Mouse (Mus musculus) intestine, embryonic 16.5 days (tissue): ENCODE results near the gene Dyrk2. TPM values are rescaled to one million over a fixed set of nuclear protein-coding genes. Genes with fewer than 3 reads are reported as not detected.

Experiments used
- ATAC-seq: fragments of 200-750 bp; cut with Nextera tagmentation; 2 replicates; pipeline ENCODE4 v1.8.0; 2017; ENCODE audit warnings: moderate TSS enrichment, moderate library complexity
- H3K27ac ChIP-seq: fragments of 300-500 bp; sonication (generic); 2 replicates; pipeline ENCODE4 v1.5.1; 2014; ENCODE audit warnings: mild to moderate bottlenecking, low read length
- H3K27me3 ChIP-seq: fragments of 300-500 bp; sonication (generic); replicated peaks from 2 replicates; pipeline ENCODE4 v1.6.1; 2014; ENCODE audit warnings: low read length, control low read depth, mixed read lengths; ENCODE audit not compliant: control insufficient read depth, insufficient read depth
- H3K36me3 ChIP-seq: fragments of 300-500 bp; sonication (generic); 2 replicates; pipeline ENCODE4 v1.6.1; 2014; ENCODE audit warnings: low read length, control low read depth; ENCODE audit not compliant: control insufficient read depth, insufficient read depth
- H3K4me1 ChIP-seq: fragments of 300-500 bp; sonication (generic); 2 replicates; pipeline ENCODE4 v1.6.1; 2014; ENCODE audit warnings: low read length, control low read depth, mixed read lengths; ENCODE audit not compliant: control insufficient read depth, insufficient read depth
- H3K4me2 ChIP-seq: fragments of 300-500 bp; sonication (generic); 2 replicates; pipeline ENCODE4 v1.6.1; 2014; ENCODE audit warnings: low read depth, low read length, control low read depth
- H3K4me3 ChIP-seq: fragments of 300-500 bp; sonication (generic); 2 replicates; pipeline ENCODE4 v1.5.1; 2014; ENCODE audit warnings: mild to moderate bottlenecking, low read length
- H3K9ac ChIP-seq: fragments of 300-500 bp; sonication (generic); 2 replicates; pipeline ENCODE4 v1.6.1; 2014; ENCODE audit warnings: low read depth, low read length
- H3K9me3 ChIP-seq: fragments of 300-500 bp; sonication (generic); 2 replicates; pipeline ENCODE4 v1.6.1; 2016; ENCODE audit warnings: low read length, control low read depth; ENCODE audit not compliant: control insufficient read depth
- WGBS: fragments of 180-500 bp; shearing (Covaris S2); extraction: QIAGEN DNeasy Blood & Tissue Kit; methylation state at CpG from one replicate; pipeline ENCODE4 v1.1.7; 2014; 5-methylcytosine and 5-hydroxymethylcytosine counted together
- polyA plus RNA-seq: library from polyadenylated mRNA; unstranded; fragments of >200 nt; fragmentation: Nextera tagmentation; extraction: Ambion mirVana; gene quantifications from 2 replicates; pipeline ENCODE4 v1.2.1, GENCODE M21; 2015

The Dyrk2 gene
- polyA plus RNA-seq, 1 experiment from 2014 or later = 7.2 TPM

- no peak for ATAC-seq
- H3K9me3 ChIP-seq = no peaks in the 10 kb centered on the region
- no peaks in the 10 kb centered on the region for H3K4me1 ChIP-seq
- H3K27me3 ChIP-seq = no peaks in the 10 kb centered on the region
- H3K4me2 ChIP-seq = no peak overlapping the region
- H3K36me3 ChIP-seq = peaks cover 10% of the 10 kb centered on the region
- no peak overlapping the region for H3K4me3 ChIP-seq
- no peak overlapping the region for H3K27ac ChIP-seq
- WGBS = 88% methylated on average over 9 of the region's 9 CpGs
- H3K9ac ChIP-seq = no peak overlapping the region
These were observed 15.4 kb downstream of the Dyrk2 start for GRCm38 (mm10) chr10:118854641-118855040.

GRCm38 (mm10) chr10:118852554-118852953 is 17.5 kb downstream of the Dyrk2 start:
- Histone ChIP-seq H3K36me3 (0 out of 2 replicates have a peak, but pooled peaks cover 2% of the 10 kb centered on the region), H3K27ac (no peak overlapping the region), H3K4me3 (no peak overlapping the region), H3K27me3 (no peaks in the 10 kb centered on the region), H3K4me1 (no peaks in the 10 kb centered on the region), H3K4me2 (no peak overlapping the region), H3K9me3 (no peaks in the 10 kb centered on the region; the same call in 1 of the 2 replicates), H3K9ac (no peak overlapping the region)
- ATAC-seq = no peak
- 81% methylated on average over 16 of the region's 16 CpGs for WGBS

GRCm38 (mm10) chr10:118848501-118848900 is 21.5 kb downstream of the Dyrk2 start:
- Histone ChIP-seq H3K36me3 (no peaks in the 10 kb centered on the region), H3K4me2 (no peak overlapping the region), H3K4me1 (peaks cover 4% of the 10 kb centered on the region; the same call in 1 of the 2 replicates), H3K4me3 (no peak overlapping the region), H3K9ac (no peak overlapping the region), H3K27ac (no peak overlapping the region), H3K27me3 (no peaks in the 10 kb centered on the region), H3K9me3 (no peaks in the 10 kb centered on the region; the same call in 1 of the 2 replicates)
- no peak for ATAC-seq
- WGBS = 79% methylated on average over 4 of the region's 4 CpGs

- no peak overlapping the region for H3K4me2 ChIP-seq
- H3K27me3 ChIP-seq = no peaks in the 10 kb centered on the region
- H3K27ac ChIP-seq = no peak overlapping the region
- peak; percentile 54 for ATAC-seq
- H3K36me3 ChIP-seq = no peaks in the 10 kb centered on the region
- no peak overlapping the region for H3K4me3 ChIP-seq
- H3K9ac ChIP-seq = no peak overlapping the region
- no peaks in the 10 kb centered on the region; the same call in 1 of the 2 replicates for H3K9me3 ChIP-seq
- peaks cover 4% of the 10 kb centered on the region; the same call in 1 of the 2 replicates for H3K4me1 ChIP-seq
- 37% methylated on average over 10 of the region's 10 CpGs for WGBS
These were observed 22.9 kb downstream of the Dyrk2 start for GRCm38 (mm10) chr10:118846991-118847545.

GRCm38 (mm10) chr10:118840598-118840997 is 29.4 kb downstream of the Dyrk2 start:
- H3K27me3 ChIP-seq = no peaks in the 10 kb centered on the region
- H3K4me3 ChIP-seq = no peak overlapping the region
- WGBS = 79% methylated on average over 9 of the region's 9 CpGs
- no peaks in the 10 kb centered on the region for H3K9me3 ChIP-seq
- no peak overlapping the region for H3K9ac ChIP-seq
- no peak overlapping the region for H3K4me2 ChIP-seq
- 0 out of 2 replicates have a peak, but pooled peaks cover 6% of the 10 kb centered on the region for H3K4me1 ChIP-seq
- no peak for ATAC-seq
- no peaks in the 10 kb centered on the region for H3K36me3 ChIP-seq
- H3K27ac ChIP-seq = no peak overlapping the region

- Histone ChIP-seq H3K9me3 (no peaks in the 10 kb centered on the region), H3K27ac (no peak overlapping the region), H3K4me1 (0 out of 2 replicates have a peak, but pooled peaks cover 6% of the 10 kb centered on the region), H3K4me3 (no peak overlapping the region), H3K36me3 (no peaks in the 10 kb centered on the region), H3K27me3 (no peaks in the 10 kb centered on the region), H3K9ac (no peak overlapping the region), H3K4me2 (no peak overlapping the region)
- 0 out of 2 replicates have a peak, but pooled peaks have one; percentile 38 for ATAC-seq
- WGBS = 81% methylated on average over 19 of the region's 19 CpGs
These were observed 30.5 kb downstream of the Dyrk2 start for GRCm38 (mm10) chr10:118839343-118840141.

GRCm38 (mm10) chr10:118837636-118838035 is 32.4 kb downstream of the Dyrk2 start:
- H3K27ac ChIP-seq = no peak overlapping the region
- H3K4me1 ChIP-seq = 0 out of 2 replicates have a peak, but pooled peaks cover 6% of the 10 kb centered on the region
- no peak overlapping the region for H3K4me3 ChIP-seq
- no peak overlapping the region for H3K4me2 ChIP-seq
- H3K9me3 ChIP-seq = no peaks in the 10 kb centered on the region
- H3K9ac ChIP-seq = no peak overlapping the region
- 49% methylated on average over 8 of the region's 8 CpGs for WGBS
- no peaks in the 10 kb centered on the region for H3K36me3 ChIP-seq
- no peak for ATAC-seq
- H3K27me3 ChIP-seq = no peaks in the 10 kb centered on the region

- H3K4me1 ChIP-seq = no peaks in the 10 kb centered on the region
- no peaks in the 10 kb centered on the region for H3K9me3 ChIP-seq
- H3K27me3 ChIP-seq = no peaks in the 10 kb centered on the region
- no peak overlapping the region for H3K27ac ChIP-seq
- H3K9ac ChIP-seq = no peak overlapping the region
- H3K4me3 ChIP-seq = no peak overlapping the region
- 70% methylated on average over 8 of the region's 8 CpGs for WGBS
- H3K4me2 ChIP-seq = no peak overlapping the region
- no peak for ATAC-seq
- no peaks in the 10 kb centered on the region for H3K36me3 ChIP-seq
These were observed 38.8 kb downstream of the Dyrk2 start for GRCm38 (mm10) chr10:118831190-118831589.

GRCm38 (mm10) chr10:118829641-118830040 is 40.4 kb downstream of the Dyrk2 start:
- Histone ChIP-seq H3K36me3 (no peaks in the 10 kb centered on the region), H3K4me3 (no peak overlapping the region), H3K27ac (no peak overlapping the region), H3K9me3 (no peaks in the 10 kb centered on the region), H3K27me3 (no peaks in the 10 kb centered on the region), H3K4me1 (no peaks in the 10 kb centered on the region), H3K4me2 (no peak overlapping the region), H3K9ac (no peak overlapping the region)
- ATAC-seq = no peak
- 70% methylated on average over 2 of the region's 2 CpGs for WGBS
